Mouse (Mus musculus) A20 (cell line): ENCODE measurements around the gene Nifk.

Experiments
- DNase-seq: peaks from one replicate; pipeline ENCODE4 v3.0.0-alpha.2; 2011; ENCODE audit warnings: low read depth, low spot score

The Nifk gene

DNA sequence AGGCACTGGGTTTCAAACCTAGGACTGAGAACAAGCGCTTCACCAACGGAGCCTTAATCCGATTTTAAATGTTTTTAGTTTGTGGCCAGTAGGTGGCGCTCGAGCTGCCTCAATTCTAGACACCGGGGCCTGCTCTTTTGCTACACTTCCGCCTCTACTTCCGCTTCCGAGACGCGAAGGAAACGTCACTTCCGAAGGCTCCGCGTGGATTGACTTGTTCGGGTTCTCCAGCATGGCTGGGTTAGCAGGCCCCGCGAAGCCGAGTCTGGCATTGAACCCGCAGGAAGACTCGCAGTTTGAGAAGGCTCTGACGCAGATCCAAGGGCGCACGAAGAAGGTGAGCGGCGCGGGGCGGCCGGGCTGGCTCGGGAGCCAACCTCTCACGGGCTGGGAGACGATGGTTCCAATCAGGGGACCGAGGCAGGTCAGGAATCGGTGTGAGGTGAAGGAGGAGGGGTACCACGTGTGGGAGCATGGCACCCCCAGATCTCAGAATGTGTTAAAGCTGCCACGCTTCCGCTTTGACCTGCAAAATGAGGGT lies at the start of gene Nifk:
Nifk (plus strand) TSS at position 179 of the 541 bp plus-strand sequence.
- DNase-seq: peak; percentile 97

DNA sequence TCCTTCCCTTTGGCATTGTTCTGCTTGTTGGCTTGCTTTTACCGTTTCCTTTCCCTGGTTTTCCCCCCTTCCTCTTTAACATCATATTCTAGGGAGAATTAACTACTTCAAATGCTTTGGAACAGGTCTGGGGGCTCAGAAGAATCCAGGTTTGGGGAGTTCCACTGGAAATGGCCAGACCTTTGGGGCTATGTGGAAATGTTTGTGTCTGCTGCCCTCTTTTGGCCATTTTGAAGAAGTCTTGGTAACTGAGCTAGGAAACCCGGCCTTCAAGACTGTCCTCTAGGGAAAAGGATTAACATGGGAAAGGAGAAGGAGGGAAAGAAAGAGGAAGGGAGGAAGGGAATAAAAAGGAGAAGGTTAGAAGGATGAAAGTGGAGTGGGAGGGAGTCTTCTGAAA lies 46.5 kb upstream of the Nifk start:
- DNase-seq: peak; percentile 27

DNA sequence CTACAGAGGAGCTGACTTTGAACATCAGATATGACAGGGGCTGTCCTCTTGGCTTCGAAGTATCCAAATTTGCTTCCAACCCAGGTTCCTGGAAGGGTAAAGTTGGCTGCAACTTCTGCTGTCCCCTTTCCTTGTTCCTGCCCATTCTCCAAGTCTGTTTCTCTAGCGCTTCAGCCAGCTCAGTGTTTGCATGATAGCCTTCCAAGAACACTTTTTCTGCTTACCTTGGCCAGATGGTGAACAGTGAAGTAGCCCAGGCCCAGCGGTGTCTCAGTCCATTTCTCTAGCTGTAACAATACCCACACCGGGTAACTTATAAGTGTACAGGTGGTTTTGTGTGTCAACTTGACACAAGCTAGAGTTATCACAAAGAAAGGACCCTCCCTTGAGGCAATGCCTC lies 29.3 kb upstream of the Nifk start:
- DNase-seq: no peak

DNA sequence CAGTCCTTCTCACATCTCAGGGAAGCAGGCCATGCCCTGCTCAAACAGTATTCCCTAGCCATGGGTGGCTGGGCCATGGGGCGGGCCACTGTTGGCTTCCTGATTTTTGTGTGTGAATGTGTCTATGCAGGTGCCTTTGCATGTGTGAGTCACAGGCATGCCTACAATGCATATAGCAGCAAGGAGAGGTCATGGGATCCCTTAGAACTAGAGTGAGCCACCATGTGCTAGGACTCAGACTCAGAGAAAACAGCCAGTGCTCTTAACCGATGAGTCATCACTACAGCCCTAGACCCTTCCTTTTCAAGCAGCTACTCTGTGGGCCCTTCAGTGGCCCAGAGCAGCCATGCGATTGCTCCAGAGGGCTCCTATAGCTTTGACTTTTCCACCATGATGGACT lies 27.4 kb upstream of the Nifk start:
- no peak for DNase-seq

DNA sequence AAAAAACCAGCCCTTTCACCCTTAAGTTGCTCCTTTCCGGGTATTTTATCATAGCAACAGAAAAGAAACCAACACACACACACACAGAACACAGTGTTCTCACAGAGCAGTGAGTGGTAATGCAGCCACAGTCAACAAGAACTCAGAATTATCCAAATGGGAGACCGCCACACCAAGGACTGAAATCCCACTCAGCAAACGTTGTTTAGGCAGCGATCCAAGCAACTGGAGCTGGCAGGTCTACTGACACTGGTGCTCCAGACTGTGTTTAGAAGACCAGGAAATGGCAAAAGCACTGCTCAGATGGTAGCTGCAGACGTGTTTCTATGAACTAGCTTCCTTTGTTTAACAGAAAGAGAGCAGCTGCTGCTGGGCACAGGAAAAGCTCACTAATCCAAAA lies 26.8 kb upstream of the Nifk start:
- no peak for DNase-seq

DNA sequence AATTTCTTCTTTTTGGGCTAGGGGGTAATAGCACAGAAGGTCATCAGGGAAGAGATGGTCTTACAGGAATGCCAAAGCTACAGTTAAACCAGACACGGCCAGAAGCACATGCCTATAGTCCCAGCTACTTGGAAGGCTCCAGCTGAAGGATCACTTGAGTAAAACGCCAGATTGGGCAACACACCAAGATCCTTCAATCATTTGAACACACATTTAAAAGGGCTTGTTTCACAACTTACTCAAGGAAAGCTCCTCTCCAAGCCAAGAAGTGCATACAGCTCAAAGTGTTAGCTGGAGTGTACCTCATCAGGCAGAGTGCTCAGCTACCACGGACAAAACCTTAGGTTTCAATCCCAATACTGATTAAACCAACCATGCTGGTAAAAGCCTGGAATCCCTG lies 25.0 kb upstream of the Nifk start:
- no peak for DNase-seq

DNA sequence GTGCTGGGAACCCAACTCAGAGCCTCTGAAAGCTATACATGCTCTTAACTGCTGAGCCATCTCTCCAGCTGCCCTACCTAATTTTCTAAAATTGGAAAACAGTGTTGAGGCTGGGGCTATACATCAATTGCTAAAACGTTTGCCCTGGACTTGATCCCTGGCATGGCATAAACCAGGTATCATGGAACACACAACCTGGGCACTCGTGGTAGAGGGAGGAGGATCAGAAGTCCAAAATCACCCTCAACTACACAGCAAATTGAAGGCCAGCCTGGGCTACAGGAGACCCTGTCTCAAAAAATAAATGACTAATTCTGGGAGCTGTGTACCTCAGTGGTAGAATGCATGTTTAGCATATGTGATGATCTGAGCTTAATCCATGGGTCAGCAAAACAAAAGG lies 23.9 kb upstream of the Nifk start:
- DNase-seq: no peak

DNA sequence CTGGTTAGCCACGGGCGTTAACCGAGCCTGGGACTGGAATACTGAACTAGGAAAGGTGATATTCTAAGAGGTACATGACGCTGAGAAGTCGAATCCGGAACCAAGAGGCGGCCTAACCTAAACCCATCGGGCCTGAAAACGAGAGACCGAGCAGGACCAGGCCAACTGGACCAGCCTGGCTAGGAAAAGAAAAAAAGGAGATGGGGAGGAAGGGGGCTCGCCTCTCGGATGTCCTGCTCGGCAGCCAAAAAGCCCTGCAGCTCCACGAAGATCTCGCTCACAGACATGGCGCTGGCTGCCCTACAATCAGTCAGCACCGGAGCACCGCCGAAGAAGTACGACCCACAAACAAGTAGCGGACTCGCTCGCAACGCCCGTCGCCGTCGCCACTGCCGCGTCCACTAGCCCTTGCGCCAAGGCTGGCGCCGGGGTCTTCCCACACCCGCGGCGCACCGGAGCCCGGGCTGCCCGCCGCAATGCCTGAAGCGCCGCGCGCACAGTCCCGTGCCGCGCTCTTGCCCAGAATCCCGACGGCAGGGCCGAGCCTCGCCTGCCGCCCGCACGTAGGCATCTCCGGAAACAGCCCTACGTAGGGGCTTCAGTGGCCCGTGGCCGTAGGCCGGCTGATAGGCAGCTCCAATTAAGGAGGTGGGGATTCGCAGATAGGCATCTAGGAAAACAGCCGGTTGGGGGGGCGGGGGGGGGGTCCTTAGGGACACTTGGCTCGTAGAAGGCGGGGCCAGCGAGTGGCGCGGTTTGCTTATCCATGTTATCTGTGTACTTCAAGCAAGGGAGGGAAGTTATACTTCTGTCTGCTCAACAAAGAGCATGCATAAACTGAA lies 10.6 kb upstream of the Nifk start:
- DNase-seq: peak; percentile 94

DNA sequence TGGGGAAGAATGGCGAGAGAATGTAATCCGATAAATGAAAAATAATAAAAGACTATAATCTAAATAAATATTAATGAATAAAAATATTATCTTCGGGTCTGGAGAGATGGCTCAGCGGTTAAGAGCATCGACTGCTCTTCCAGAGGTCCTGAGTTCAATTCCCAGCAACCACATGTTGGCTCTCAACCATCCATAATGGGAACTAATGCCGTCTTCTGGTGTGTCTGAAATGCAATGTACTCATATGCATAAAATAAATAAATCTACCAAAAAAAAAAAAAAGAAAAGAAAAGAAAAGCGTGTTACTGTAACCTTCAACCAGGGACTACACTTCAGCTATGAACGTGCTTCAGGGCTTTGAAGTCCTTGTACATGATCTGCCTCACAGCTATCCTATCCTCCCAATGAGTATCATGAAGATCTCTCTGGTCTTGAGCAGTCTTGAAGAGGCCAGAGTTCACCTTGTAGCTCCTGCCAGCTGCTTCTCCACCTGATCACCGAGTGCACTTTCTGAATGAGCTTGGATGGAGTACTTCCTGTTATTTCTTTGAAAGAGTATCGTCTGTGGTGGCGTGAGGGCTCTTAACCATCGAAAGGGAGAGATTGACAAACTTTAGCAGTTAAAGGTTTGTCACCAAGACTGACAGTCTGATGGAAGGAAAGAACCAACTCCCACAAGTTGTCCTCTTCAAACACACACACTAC lies 9.9 kb upstream of the Nifk start, which contains the start of gene Tsn:
Tsn (minus strand) TSS at position 118 of the 705 bp plus-strand sequence.
- peak; percentile 71 for DNase-seq

DNA sequence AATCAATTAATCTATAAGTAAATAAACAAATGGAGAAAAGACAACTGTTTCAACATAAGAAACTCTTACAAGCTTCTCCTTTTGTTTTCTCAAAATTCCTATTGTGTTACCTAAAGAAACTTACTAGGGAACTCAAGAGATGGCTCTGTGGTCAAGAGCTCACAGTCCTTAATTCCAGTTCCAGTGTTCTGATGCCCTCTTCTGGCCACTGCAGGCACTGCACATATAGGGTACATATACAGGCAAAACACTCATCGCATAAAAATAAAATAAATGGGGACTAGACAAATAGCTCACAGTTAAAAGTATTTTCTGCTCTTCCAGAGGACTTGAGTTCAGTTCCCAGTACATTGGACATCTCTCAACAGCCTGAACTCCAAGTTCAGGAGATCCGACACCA lies 943 bp upstream of the Nifk start:
- DNase-seq: peak; percentile 80

DNA sequence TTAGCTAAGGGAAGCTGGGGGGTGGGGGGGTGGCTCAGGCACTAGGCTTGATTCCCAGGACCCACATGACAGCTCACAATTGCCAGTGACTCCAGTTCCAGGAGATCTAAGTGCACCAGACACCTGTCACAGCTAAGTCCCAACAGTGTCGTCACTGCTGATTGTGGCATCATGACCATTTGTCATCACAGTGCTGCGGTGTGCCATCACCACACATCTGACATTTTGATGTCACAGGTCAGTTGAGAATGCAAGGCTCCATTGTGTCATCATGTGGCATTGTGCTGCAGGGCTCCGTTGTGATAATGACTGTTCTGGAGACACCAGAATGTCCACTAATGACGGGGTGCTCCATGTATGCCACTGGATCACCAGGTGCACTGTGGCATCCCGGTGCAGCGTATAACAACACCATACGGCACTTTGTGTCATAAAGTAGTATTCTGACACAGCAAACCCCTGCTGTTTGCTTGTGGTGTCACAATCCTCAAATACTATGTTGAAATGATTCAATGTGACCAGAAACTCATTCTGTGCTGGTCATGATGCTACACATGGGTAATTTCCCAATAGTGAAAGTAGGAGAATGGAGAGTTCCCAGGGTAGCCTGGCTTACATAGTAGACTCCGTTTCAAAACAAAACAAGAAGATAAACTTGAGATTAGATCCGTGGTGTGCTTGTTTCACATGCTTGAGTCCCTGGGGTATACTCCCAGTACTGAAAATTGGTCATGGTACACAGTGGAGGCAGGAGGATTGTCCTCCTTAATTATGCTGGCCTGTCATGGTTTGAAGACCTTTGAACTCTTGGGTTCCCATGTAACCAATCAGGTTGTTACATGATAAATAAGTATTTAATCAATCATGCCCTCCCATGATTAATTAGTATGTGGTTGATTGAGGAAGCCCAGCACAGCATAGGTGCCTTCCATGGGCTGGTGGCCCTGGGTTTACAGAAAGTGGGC lies 13.4 kb downstream of the Nifk start:
- no peak for DNase-seq

DNA sequence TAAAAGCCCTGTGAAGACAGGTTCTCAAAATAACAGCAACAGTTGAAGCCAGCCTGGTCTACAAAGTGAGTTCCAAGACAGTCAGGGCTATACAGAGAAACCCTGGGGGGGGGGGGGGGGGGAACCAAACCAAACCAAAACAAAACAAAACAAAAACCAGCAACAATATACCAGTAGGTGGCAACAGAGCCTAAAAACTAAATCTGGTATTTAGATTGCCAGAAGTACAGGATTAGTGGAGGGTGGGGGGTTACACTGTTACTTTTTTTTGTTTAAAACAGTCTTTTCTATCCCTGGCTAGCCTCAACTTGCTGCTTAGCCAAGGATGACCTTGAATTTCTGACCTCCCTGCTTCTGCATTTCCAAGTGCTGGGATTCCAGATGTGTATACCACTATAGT lies 14.2 kb downstream of the Nifk start:
- DNase-seq: peak; percentile 39

DNA sequence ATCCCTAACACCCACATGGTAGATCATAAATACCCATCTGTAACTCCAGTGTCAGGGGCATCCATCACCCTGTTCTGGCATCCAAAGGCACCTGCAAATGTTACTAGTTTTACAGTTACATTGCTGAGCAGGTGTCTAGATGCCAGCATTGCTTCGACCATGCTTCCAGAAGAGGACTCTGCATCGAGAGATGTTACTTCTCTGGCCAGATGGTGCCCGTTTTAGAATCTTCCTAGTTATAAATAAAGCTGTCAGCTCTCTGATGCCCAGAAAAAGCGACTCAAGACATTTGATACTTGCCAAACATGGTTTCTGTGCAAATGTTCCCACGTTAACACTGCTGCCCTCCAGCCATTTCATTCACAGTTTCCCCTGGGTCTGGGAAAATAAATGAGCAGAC lies 16.3 kb downstream of the Nifk start:
- DNase-seq: no peak

DNA sequence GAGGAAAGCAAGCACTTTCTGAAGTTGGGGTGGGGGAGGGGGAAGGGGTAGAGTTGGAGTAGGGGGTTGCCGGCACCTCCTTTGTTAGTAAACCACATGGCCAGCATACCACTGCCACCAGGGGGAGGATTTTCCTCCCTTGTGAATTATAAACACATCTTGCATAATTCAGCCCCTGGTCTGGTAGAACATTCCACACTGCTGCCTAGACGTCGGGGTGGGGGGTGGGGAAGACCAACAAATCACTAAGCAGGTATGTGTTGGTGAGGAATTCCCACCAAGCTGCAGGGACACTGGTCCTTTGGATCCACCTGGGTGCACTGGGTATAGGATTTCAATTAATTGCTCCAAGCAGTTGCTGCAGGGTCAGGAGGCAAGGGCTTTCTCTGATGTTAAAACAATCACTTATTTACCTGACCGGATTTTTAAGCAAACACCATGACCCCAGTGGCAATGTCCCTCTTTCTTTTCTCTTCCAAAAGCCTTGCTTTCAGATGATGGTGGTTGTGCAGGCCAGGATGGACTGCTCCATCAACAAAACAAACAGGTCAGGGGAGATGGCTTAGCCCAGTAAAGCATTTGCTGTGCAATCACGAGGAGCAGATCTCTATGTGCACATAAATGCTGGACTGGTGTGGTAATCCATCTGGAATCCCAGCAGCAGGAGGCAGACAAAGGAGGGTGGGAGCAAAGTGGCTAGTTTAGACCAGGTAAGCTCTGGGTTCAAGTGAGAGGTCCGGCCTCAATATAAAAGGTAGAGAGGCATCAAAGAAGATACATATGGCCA lies 22.2 kb downstream of the Nifk start:
- DNase-seq: no peak

DNA sequence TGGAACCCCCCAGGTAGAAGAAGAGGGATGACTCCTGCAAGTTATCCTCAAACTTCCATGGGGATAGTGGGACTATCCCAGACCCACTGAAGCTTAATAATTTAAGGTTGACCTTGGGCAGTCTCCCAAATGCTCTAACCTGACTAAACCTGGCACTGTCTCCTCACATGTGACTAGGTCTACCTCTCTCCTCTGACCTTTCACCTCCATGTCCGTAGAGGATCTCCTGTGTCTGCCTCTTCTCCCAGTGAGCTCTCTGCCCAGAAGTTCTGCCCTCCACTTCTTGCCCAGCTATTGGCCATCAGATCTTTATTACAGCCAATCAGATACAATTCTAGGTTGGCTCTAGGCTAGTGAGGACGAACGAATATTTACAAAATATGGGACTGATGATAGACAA lies 28.3 kb downstream of the Nifk start:
- DNase-seq: no peak

DNA sequence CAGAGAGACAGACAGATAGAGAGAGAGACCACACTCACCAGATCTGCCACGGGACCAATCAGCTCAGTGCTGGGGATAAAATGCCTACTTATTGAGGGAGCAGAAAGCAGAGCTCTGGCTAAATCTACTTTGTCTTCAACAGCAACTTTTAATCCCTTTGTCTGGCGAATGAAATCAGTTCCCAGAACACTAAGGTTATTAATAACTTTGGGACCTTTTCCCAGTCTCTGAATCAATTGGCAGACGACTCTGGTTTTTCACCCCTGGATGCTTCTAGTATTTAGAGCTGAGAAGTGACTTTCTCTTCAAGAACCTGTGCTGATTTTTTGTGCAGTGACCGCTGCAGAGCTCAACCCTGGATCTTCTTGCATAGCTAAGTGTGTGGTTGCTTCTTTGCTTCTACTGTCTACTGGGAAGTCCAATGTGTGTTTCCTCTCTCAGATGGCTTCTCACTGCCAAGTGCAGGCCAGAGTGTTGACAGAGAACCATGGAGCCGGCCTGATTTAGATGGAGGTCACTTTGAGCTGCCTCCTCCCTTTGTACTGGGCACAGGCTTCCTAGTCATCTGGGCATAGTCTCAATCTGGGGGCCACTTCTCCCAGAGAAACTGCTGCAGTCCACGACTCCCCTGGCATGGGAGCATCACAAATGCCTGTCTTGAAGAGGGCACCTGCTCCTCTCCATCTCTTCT lies 37.6 kb downstream of the Nifk start:
- no peak for DNase-seq

DNA sequence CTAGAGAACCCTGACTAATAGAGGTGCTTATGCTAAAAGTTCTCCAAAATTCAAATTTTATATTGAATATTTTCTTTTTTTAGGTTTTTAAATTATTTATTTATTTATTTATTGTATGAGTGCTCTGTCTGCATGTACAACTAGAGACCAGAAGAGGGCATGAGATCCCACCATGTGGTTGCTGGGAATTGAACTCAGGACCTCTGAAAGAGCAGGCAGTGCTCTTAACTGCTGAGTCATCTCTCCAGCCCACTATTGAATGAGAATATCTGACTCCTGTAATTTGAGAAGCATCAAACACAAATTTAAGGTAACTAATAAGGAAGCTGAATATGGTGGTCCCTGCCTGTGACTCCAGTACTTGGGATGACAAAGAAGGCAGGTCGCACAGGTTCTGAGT lies 46.3 kb downstream of the Nifk start:
- peak; percentile 60 for DNase-seq

DNA sequence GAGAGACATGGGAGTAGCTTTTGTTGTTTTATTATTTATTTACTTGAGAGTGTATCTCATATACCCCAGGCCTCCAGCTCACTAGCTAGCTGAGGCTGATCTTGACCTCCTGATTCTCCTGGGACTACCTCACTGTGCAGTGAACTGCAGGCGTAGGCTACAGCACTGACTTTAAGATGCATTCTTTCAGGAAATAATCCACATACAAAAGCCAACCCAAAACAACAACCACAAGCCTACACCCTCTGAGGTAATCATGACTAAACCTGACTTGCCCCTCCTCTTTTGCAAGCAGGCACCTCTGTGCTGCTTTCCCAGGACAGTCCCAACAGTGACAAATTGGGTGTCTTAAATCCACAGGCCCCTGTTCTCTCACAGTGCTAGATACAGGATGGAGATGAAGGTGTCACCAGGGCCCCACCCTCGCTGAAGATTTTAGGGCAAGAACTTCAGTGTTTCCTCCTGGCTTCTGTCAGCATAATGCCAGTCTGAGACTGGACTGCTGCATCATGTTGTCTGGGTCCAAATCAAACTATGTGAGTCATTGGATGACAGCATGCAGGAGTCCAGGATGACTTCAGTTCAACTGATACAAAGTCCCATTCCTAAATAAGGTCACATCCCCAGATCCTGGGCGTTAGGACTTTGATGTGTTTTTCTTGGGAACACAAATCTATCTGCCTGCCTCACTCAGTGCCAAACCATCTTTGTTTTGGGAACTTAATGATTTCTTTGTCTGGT lies 47.3 kb downstream of the Nifk start:
- DNase-seq: no peak

DNA sequence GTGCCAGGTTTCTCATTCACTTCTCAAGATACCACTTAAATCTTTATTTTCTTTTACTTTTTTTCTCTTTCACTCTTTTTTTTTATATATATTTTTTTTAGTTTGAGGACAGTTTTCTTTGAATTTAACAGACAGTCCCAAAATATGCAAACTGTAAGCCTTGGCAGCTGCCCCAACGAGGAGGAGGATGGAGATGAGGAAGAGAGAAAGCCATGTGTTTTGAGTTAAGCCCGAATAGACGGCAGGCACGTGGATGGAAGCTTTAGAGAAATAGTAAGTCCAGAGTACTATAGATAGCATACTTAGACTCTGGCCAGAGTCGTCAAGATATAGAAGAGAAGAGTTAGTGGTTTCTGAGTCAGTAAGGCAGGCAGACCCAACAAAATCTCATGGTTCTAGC lies 56.1 kb downstream of the Nifk start:
- no peak for DNase-seq
